Mouse (Mus musculus): Measurements from ENCODE around the gene Ly6g6f.

Gene Ly6g6f

DNA sequence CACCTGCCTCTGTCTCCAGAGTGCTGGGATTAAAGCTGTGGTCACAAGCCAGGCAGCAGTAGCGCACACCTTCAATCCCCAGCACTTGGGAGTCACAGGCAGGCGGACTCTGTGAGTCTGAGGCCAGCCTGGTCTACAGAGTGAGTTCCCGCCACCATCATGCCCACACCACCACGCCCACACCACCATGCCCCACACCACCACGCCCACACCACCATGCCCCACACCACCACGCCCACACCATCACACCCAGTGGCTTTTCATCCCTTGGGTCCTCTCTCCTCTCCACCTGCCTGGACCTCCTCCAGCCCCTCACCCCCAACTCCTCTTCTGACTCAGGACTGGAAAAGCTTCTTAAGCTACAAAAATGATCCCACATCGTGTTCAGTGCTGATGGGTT lies 53.5 kb downstream of the Ly6g6f start:
- no peak for DNase-seq (ENCODE audit: low read depth in 2 of 2, low spot score in 2 of 2)

DNA sequence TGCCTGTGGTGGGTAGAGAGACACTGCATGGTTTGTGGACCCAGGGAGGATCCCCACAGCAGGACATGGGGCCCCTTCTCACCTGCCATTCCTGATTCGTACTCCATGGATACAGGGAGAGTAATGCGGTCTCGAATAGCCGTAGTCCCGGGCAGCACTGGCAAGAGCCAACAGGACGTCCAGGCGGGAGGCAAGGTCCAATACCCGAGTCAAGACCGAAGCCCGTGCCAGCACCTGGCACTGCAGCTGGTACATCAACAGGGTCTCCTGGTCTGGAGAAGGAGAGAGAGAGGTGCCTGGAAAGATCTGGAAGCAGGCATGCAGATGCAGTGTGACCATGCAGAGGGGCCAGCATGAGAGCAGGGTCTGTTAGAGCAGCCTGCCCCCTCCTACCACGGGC lies 54.1 kb downstream of the Ly6g6f start:
- no peak for DNase-seq (ENCODE audit: low read depth in 2 of 2, low spot score in 2 of 2)
